Mouse (Mus musculus) kidney, adult 11 months (tissue): ENCODE results near the gene Hlcs.

ENCODE experiments used
- DNase-seq: peaks from one replicate; pipeline ENCODE4 v3.0.0; 2022

Hlcs gene

GRCm38 (mm10) chr16:94327781-94328711 lies 14.7 kb upstream of the Hlcs start, which contains the start of gene Ripply3:
Ripply3 (plus strand) TSS chr16:94328420.
- DNase-seq = peak; percentile 76

- DNase-seq = no peak
These were observed 12.6 kb upstream of the Hlcs start for GRCm38 (mm10) chr16:94326008-94326407.

DNA sequence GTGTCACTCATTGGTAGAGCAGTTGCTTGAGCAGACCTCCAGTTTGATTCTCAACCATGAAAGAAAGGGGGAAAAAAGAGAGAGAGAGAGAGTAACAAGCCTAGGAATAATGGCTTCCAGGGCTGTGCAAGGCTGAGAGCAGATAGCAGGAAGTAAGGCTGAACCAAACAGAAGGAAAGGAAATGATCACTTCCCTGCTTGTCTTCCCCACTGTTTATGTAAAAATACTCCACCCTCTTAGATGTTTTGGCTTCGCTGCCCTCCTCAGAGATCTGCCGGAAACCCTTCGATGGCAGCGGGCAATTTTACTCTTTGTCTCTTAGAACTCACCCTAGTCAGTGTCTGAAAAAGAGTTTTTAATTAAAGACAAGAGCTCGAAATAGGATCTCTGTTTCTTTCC lies 10.3 kb upstream of the Hlcs start:
- no peak for DNase-seq

- no peak for DNase-seq
These were observed 6.9 kb upstream of the Hlcs start for GRCm38 (mm10) chr16:94320223-94320622.

DNA sequence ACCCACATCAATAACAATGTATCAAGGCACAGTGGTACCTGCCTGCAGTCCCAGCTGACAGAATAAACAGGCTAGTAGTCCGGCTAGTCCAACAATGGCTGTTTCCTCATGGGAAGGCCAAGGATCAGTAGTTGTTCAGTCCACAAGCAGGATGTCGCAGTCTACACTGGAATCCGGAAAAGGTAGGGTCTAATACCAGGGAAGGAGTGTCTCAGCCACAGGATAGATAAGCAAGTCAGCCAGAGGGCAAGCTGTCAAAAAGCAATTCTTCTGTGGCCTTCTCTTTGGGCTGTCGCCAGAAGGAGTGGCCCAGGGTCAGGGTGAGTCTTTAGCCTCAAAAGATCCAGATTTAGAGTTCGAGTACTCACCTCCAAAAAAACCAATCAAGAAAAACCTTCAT lies 4.4 kb upstream of the Hlcs start:
- DNase-seq = peak; percentile 80

GRCm38 (mm10) chr16:94315215-94315614 lies 1.8 kb upstream of the Hlcs start:
- DNase-seq = no peak

DNA sequence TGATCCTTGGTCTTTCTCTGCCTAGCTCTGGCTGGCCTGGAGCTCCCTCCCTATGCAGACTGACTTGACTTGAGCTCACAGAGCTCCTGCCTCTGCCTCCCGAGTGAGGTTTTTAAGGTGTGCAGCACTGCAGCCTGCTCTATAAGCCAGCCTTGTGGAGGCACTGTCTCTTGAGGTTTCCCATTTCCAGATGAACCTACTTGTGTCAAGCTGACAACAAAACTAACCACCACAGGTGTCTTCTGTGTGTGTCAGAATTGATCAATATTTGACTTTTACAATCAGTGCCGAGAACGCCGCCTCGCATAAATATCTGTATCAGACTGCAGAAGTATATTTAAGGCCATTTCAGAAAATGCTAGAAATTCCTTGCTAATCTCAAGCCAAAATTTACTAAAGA lies 1.3 kb upstream of the Hlcs start:
- no peak for DNase-seq

- DNase-seq = peak; percentile 77
These were observed 625 bp downstream of the Hlcs start for GRCm38 (mm10) chr16:94312663-94313228.

GRCm38 (mm10) chr16:94311931-94312330 lies 1.4 kb downstream of the Hlcs start:
- no peak for DNase-seq

GRCm38 (mm10) chr16:94311416-94311815 lies 2.0 kb downstream of the Hlcs start:
- DNase-seq = no peak

GRCm38 (mm10) chr16:94309025-94309424 lies 4.3 kb downstream of the Hlcs start:
- DNase-seq = no peak

DNA sequence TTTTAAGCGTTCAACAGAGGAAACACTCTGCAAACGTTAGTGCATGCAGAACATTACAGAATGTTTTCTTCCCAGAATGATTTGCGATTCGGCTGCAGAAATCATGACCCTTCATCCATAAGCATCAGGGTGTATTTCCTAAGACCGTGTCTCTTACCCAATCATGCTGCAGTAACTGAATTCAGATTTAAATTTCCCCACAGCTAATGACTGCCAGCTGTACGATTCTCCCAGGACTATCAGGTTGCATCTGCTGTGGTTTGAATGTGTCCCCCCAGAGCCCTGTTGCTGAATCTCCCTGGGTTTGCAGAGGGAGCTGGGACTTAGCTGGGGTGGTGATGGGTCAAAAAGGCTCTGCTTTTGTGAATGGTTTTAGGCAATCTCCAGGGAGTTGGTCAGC lies 5.4 kb downstream of the Hlcs start:
- no peak for DNase-seq

GRCm38 (mm10) chr16:94307526-94307925 lies 5.8 kb downstream of the Hlcs start:
- no peak for DNase-seq

- DNase-seq = no peak
These were observed 10.2 kb downstream of the Hlcs start for GRCm38 (mm10) chr16:94303203-94303535.

DNA sequence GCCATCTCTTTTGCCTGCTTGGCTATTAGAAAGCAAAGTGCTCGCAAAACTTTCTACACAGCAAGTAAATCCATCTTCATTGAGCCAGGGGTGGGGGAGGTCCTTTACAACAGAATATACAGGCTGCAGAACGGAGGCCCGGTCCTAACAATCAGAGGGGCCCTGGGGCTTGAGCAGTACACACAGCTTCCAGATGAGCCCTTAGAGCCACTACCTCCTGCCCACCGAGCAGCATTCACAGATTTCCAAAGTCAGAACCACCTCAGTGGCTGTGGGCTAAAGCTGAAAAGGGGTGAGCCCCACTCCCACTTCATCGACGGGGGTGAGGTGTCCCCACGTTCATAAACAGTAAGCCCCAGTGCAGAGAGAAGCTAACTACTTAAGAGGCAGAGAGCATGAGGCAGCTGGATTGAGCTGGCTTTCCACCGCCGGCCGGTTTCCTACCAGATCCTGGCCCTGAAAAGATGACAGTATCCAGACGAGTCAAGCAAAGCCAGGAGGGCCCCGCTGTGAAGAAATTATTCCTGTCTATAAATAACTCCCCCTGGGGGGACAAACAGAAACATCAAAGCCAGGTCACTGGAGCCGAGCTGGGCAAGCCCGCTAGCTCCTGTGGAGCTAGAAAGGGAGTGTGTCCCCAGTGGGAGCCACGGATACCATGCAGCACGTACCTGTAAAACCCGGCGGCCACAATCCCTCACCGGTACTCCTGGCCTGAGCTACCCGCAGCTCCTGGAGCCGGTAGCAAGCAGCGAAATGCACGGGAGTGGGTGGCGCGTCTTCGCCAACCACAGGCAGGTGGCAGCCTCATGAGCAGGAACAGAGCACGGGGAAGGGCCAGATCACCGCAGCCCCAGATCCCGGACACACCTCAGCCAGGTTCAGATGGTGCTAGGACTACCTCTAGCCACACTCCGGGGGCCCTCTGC lies 10.8 kb downstream of the Hlcs start:
- DNase-seq = peak; percentile 51

- no peak for DNase-seq
These were observed 11.7 kb downstream of the Hlcs start for GRCm38 (mm10) chr16:94301696-94302095.

DNA sequence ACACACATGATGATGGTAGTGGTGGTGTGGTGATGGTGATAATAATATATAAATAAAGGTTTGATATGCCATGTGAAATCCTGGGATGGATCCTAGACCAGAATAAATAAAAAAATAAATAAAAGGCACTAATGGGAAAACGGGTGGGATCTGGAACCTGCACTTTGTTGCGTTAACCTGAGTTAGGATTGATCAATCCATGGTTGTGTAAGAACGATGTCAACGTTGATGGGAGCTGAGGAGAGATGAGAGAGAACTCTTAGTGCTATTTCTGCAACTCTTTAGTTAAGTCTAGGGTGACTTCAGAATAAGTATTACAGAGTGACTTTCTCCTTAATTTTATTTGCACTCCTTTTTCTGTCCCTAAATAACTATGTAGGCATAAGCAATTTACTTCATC lies 12.2 kb downstream of the Hlcs start:
- no peak for DNase-seq

DNA sequence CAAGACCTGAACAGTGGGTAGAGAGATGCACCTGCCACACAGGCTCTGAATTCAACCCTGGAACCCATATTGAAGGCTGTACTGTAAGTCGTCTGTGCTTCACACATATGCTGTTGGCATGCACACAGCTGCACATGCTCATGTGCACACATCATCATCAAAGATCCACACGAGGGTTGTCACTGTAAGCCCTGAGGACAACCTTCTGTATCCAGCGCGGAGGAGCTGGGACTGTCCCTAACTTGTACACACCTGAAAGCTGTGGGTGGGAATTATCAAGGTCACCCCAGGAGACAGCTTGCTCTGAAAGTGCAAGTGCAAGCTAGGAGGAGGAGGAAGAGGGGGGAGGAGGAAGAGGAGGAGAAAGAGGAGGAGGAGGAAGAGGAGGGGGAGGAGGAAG lies 14.2 kb downstream of the Hlcs start:
- DNase-seq = no peak

DNA sequence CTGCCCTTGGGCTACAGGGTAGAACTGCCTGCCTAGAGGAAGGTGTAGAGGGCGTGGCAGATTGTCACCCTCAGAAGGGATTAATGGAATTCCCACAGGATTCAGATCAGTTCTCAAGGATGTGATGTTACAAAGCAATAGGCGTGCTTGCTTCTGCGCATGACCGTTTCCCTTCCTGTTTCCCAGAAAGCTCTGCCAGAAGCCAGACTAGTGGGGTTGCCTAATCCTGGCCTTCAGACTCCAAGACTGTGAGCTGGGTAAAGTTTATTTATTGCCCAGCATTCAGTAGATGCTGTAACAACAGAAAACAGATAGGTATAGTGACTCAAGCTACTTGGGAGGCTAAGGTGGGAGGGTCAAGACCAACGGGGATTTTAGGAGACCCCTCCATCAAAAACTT lies 15.3 kb downstream of the Hlcs start:
- DNase-seq = no peak

- DNase-seq = no peak
These were observed 22.2 kb downstream of the Hlcs start for GRCm38 (mm10) chr16:94291141-94291540.

DNA sequence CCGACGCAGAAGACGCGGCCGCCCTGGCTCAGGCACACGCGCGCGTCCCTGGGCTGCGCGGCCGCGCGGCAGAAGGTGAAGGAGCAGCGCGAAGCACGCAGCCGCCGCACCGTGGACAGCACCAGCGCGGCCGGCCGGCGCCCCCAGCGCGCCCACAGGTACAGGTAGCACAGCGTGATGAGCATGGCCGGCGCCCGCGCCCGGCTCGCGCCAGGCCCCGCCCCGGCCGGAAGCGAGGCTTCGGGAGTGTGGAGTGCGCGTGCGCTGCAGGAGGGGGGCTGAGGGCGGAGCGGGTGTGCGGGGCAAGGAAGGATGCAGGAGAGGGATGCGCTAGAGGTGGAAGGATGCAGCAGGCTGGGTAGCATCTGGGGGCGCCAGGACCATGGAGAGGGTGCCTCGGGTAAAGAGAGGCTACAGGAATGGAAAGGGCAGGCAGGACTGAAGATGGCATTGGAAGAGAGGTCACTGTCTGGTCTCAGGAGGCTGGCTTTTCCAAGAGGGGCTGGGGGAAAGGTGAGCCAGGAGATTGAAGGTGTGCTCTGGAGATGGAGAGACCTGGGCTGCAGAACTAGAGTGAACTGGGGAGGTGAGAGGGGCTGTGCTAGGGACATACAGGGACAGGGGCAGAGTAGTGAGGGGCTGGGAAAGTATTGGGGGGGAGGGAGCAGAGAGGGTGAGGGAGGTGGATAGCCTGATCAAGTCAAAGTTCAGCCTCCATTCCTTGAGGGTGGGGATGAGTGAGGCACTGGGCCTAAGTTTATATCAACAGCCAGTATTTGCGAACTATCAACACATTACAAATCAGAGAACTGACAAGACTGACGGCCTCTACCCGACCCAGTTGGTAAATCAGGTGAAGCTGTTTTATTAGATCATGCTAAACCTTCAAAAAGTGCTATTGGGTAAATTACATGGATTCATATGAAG lies 23.0 kb downstream of the Hlcs start:
- peak; percentile 67 for DNase-seq
